Mouse (Mus musculus) T-helper 1 cell (primary cell): ENCODE measurements around the gene Ccdc102a.
"Not testable (repeated sequence)": the region's sequence is repeated elsewhere in the genome, so short reads cannot be mapped to it uniquely, and the experiment has no call there.

Experiments
- in situ Hi-C: fragments of 300-600 bp; cut with MboI, MseI; formaldehyde crosslinking; loops from one replicate; pipeline ENCODE4 v1.15.1; 2025; ENCODE audit warnings: high pct_unique_total_duplicates

Ccdc102a gene

GRCm38 (mm10) chr8:94875096-94875870 lies 42.6 kb downstream of the Ccdc102a start:
- in situ Hi-C loops = no loop called here

DNA sequence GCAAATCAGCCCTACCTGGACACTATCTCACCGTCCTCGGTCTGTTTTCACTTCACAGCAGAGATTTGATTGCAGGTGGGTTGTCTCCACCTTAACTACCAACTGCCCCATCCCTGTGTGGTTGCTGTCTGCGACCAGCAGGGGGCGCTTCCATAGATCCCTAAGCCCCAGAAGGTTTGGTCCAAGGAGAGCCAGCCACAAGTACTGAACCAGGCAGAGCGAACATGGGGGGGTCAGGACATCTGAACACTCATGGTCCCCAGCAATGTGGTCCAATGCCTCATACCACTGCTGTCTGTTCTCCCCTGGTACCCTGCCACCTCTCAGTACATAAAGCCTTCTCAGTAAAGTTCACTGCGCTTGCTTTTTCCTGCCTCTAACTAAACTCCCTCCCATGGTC lies 43.5 kb downstream of the Ccdc102a start:
- in situ Hi-C loops = no loop called here

GRCm38 (mm10) chr8:94872576-94872975 lies 45.3 kb downstream of the Ccdc102a start:
- in situ Hi-C loops = no loop called here

DNA sequence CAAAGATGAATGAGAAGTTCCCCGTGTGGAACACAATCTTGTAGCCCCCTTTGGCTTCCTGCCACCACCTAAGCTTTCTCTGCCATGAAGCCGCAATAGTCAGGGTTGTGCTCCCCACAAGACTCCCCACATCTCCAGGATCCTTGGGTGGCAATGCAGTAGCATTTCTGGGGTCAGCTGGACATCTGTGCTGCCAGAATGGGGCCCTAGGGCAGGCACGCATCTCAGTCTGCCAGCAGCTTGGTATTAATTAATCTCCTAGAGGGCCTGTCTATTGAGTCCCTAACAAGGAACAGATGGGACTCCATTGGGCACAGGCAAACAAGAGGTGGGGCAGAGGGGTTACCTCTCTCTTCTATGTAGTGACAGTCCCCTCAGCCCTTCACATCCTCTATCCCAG lies 45.7 kb downstream of the Ccdc102a start:
- in situ Hi-C loops = no loop called here

GRCm38 (mm10) chr8:94871108-94871894 lies 46.6 kb downstream of the Ccdc102a start:
- in situ Hi-C loops = no loop called here

DNA sequence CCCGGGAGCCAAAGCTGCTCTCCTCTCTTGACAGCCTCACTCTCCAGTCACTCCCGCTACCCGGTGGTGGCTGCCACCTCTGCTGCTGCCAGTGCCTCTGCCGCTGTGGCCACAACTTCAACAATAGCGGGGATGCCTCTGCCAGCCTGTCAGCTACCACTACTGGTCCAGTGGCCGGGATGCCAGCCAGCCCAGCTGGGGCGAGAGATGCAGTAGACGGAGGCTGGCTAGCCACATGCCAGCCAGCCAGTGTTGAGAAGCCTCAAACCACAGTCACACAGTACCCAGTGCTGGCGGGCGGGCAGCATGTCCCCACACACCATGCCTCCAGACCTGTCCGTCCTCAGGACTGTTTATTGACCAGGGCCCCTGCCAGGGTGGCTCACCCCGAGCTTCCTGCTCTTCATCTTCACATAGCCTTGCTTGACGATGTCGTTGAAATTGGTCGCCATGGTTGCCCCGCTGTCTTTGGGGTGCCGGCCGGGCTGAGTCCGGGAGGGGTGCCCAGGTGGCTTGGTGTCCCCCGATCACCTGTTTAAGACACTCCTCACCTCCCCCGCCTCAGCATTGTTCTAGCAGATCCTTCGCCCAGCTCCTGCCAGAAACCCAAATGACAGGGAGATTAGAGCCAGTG lies 47.3 kb downstream of the Ccdc102a start:
- in situ Hi-C loops = no loop called here

GRCm38 (mm10) chr8:94870003-94870402 lies 47.9 kb downstream of the Ccdc102a start:
- in situ Hi-C loops = no loop called here

DNA sequence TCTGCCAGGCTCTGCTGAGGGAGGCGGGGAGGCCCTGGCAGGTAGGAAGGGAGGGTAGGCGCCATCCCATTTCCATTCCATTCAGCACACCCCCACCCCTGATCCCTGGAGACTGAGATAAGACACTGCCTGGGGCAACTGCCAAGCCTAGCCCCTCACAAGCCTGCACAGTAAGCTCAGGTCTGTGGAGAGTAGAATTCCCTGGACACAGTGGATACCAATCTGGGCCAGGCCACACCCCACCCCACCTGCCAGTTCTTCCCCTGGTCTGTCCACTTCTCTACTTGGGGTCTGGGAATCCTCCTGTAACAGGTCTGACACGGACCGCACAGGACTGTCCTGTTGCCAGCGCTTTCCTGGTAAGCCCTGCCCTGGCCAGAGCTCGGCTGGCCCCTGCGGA lies 48.8 kb downstream of the Ccdc102a start:
- in situ Hi-C loops = no loop called here

DNA sequence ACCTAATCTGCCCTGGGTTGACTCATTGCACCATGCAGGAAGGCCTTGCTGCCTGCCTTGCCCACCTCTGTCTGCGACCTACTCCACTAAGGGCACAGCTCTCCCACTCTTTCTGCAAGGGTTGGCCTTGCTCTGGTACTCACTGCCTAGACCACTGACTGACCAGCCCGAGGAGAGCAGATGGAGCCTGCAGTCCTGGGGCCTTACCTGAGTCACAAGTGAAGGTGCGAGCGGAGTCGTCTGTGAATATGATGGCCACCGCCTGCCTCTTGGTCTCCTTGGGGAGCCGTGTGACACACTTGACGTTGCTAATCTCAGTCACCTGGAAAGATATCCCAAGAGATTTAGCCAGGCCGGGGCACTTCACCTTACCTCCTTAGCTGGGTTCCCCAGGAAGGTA lies 51.0 kb downstream of the Ccdc102a start:
- in situ Hi-C loops = no loop called here

GRCm38 (mm10) chr8:94865292-94865691 lies 52.6 kb downstream of the Ccdc102a start:
- in situ Hi-C loops = no loop called here

DNA sequence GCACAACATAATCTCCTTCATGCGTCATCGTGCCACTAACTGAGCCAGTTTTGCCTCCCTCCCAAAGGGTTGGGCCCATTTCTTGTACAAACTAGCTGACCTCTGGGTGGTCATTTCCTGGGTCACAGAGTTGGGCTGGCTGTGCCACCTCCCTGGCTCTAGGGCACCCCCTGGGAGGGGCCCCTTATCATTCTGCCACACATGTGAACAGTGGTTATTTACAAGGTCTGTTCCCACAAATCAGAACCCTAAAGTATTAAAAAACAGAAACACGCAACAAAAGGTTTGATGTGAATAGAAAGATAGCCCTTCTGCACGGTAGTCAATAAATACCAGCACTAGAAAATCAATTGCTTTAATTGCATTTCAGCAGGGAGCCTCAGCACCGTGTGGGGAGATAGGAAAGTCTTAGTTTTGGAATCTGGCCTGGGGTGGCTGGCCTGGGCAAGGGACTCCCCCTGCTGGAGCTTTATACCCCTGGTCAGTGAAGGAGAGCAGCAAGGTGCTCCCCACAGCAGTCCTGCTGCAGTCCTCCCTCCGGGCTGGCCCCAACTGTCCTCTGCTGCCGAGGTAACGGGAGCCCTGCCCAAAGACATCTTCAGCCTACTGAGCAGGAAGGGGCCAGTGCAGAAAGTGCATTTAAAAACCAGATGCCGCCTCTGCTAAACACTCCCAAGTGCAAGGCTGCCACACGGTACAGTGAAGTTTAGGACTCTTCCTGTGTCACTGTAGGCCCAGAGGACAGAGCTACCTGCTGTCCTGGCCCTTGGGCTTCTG lies 53.8 kb downstream of the Ccdc102a start:
- in situ Hi-C loops = no loop called here

- in situ Hi-C loops = no loop called here
Measured at GRCm38 (mm10) chr8:94862487-94863220, 55.2 kb downstream of the Ccdc102a start.

DNA sequence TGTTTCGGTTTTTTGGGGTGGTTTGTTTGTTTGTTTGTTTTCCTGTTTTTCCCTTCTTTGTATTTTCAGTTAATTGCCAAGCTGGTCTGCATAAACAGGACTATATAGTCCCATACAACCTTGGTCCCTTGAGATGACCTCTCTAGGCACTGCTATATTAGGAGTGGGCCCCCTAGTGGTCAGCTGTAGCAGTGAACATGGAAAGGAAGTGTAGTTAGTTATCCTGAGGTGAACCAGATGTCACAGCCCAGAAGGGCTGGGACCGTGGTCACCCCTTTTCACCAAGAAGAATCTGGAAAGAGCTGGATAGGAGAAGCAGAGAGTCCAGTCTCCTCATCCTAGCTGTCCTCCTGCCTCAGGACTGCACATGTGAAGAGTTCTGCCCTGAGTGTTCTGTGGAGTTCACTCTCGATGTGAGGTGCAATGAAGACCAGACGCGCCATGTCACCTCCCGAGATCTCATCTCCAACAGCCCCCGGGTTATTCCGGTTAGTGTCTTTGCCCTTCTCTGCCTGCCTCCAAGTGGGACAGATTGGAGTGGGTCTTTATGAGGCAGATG lies 56.5 kb downstream of the Ccdc102a start:
- in situ Hi-C loops = no loop called here

- in situ Hi-C loops = no loop called here
Measured at GRCm38 (mm10) chr8:94857346-94858173, 60.3 kb downstream of the Ccdc102a start, which contains the start of gene Polr2c. TSS of gene Polr2c (plus strand) at chr8:94857450.

DNA sequence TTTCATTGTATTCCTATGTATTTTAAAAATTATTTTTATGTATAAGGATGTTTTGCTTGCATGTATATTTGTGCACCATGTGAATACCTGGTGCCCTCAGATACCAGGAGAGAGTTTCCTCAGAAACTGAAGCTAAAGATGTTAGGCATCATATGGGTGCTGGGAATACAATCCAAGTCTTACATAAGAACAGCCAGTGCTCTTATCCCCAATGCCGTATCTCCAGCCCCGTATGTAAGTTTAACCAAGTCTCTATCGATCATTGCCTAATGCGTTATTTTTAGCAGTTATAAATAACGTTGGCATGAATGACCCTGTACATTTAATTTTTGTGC lies 60.9 kb downstream of the Ccdc102a start:
- in situ Hi-C loops = no loop called here

DNA sequence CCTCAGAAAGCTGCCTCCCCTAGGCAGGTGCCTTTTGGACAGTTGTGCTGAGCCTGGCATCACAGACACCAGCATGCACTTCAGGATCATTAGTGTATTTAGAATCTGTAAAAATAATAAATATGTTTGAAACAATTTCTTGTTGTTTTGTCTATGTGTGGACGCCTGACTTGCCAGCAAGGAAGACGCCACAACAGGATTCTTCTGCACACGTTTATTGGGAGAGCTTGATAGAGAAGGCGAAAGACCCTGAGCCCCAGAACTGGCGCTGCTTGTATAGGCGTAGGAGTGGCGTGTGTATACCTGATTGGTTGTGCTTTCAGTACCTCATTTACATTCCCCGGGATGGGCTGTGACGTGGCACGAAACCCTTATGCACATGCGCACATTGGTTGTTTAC lies 63.1 kb downstream of the Ccdc102a start:
- in situ Hi-C loops = not testable (repeated sequence)
